Mouse (Mus musculus) retina, adult 2 months (tissue): ENCODE measurements around the gene Il6st.

Experiments
- DNase-seq: peaks from one replicate; pipeline ENCODE4 v3.0.0-alpha.2; 2012; ENCODE audit warnings: low read depth, low spot score

Gene Il6st

GRCm38 (mm10) chr13:112523346-112523970 lies 59.6 kb downstream of the Il6st start:
- DNase-seq, result no peak

DNA sequence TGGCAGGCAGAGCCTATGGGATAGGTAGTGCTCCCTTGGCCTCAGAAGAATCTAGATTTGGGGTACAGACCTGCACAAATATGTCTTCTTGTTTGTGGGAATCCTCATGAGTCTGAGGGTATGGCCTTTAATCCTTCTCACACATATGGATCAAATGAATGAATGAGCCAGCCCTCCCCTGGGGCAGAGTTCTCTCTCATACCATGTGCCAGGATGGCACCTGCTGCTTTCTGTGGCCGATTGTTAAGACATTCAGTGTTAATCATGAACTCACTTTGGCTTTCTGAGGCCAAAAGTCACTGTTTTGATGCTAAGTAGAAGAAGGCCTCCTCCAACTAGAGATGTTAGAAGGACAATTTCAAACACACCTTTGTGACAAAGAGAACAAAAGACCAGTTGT lies 63.3 kb downstream of the Il6st start:
- DNase-seq, result no peak

- peak; percentile 34 for DNase-seq
Observed at GRCm38 (mm10) chr13:112529893-112530292, 66.0 kb downstream of the Il6st start.

DNA sequence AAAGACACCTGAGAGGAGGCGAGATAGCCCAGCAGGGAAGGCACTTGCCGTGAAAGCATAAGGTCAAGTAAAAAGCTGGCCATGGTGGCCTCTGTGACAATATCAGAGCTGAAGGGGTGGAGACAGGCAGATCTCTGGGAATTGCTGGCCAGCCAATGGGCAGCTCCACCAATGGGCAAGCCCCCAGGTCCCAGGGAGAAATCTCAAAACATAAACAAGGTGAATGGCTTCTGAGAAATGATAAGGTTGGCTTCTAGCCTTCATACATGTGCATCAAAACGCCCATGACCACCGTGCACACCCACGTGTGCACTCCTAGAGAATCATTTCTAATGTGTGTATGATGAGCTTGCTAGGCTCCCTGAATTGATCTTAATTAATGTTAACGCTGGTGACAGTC lies 68.4 kb downstream of the Il6st start:
- no peak for DNase-seq

- DNase-seq, result no peak
Observed at GRCm38 (mm10) chr13:112533556-112533955, 69.7 kb downstream of the Il6st start.

- no peak for DNase-seq
Observed at GRCm38 (mm10) chr13:112536611-112537010, 72.7 kb downstream of the Il6st start.

DNA sequence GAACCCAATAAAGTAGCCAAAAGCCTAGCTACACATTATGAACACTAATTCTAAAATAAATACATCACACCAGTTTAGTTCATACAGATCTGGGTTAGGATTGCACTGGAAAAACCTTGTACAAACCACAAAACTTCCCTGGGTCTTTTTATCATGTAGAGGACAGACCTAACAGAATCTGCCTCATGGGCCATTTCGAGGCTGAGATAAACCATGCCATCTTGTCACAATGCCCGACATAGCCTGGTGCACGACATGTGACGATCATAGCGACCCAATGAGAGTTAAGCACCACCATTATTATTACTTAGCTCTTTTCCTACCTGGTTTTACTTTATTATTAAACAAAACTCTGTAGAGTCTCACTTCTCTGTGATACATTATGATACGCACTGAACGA lies 73.2 kb downstream of the Il6st start:
- DNase-seq, result no peak

DNA sequence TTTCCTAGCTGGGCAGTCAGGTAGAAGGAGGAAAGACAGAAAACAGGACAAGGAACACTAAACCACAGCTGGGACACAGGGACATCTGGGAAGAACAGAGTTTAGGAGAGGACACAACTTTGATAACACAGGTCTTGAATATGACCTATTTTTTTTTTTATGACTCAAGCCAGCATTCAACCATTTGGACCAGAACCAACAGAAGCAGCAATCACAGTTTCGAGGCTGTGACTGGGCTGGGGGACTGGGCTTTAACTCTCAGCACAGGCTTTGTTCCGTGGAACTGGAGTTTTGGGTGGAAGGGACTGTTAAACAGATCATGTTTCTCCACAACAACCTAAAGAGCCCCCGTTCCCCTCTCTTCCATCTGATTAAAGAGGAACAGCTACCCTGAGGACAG lies 76.7 kb downstream of the Il6st start:
- DNase-seq, result no peak

- DNase-seq, result no peak
Observed at GRCm38 (mm10) chr13:112541223-112541975, 77.5 kb downstream of the Il6st start.

DNA sequence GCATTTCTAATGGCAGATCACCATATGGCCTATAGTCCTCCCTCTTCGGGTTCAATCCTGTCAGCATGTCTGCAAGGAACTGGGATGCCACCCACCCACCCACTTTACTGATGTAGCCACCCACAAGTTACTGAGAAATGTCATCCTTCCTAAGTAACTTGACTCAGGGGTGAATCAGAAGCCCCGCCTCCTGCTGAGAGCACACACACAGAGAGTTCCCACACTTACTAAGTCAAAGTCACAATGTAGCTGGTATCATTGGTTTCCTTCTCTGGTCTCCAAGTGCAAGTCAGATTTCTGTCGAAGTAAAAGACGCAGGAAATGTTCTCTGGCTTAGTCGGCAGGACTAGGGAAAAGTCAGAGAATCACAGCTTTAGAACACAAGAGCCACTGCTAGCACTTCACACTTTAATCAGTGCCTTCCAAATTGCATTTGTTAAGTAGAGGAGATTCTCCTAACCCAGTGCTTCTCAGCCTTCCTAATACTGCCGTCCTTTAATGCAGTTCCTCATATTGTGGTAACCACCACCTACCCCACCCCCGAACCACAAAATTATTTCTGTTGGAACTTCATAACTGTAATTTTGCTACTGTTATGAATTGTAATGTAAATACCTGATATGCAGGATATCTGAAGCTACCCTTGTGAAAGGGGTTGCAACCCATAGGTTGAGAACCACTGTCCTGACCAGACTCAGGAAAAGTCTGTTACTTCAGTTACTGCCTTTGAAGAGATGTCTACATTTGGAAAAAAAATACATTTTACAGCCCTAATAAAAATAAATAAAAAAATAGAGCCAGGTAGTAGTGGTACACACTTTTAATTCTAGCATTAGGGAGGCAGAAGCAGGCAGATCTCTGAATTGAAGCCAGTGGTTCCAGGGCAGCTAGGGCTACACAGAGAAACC lies 88.0 kb downstream of the Il6st start:
- DNase-seq, result no peak

DNA sequence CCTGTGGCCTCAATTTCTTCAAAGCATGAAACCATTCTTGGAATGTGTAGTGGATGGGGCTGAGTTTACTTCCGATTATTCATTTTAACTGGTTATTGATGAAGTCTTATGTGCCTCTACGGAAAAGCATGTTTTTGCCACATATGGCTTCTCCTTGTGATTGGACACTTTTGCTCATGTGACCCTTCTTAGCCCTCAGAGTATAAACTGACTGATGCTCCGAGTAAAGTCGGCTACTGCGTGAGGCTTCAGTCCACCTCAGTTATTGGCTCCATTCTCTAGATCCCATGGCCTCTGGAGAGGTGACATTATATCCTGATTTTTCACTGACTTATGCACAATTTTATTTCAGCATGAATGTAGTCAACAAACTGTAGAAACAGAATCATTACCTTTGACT lies 89.4 kb downstream of the Il6st start:
- no peak for DNase-seq

GRCm38 (mm10) chr13:112556501-112556900 lies 92.6 kb downstream of the Il6st start:
- no peak for DNase-seq
